Mouse (Mus musculus) stomach, embryonic 15.5 days (tissue): ENCODE results near the gene Msl2. TPM values are rescaled to one million over a fixed set of nuclear protein-coding genes. Genes with fewer than 3 reads are reported as not detected.

ENCODE experiments used
- ATAC-seq: fragments of 200-750 bp; cut with Nextera tagmentation; 2 replicates; pipeline ENCODE4 v1.8.0; 2017; ENCODE audit warnings: low read depth, moderate number of reproducible peaks, moderate TSS enrichment; ENCODE audit not compliant: insufficient read depth, low FRiP score
- H3K27ac ChIP-seq: fragments of 300-500 bp; sonication (generic); 2 replicates; pipeline ENCODE4 v1.5.1; 2015; ENCODE audit warnings: mild to moderate bottlenecking, inconsistent platforms
- H3K27me3 ChIP-seq: fragments of 300-500 bp; sonication (generic); replicated peaks from 2 replicates; pipeline ENCODE4 v1.6.1; 2015; ENCODE audit warnings: inconsistent platforms
- H3K36me3 ChIP-seq: fragments of 300-500 bp; sonication (generic); 2 replicates; pipeline ENCODE4 v1.6.1; 2015; ENCODE audit warnings: inconsistent platforms
- H3K4me1 ChIP-seq: fragments of 300-500 bp; sonication (generic); 2 replicates; pipeline ENCODE4 v1.6.1; 2015; ENCODE audit warnings: inconsistent platforms
- H3K4me2 ChIP-seq: fragments of 300-500 bp; sonication (generic); 2 replicates; pipeline ENCODE4 v1.6.1; 2015; ENCODE audit warnings: mild to moderate bottlenecking, inconsistent platforms
- H3K4me3 ChIP-seq: fragments of 300-500 bp; sonication (generic); replicated peaks from 2 replicates; pipeline ENCODE4 v1.5.1; 2015; ENCODE audit warnings: inconsistent platforms
- H3K9ac ChIP-seq: fragments of 300-500 bp; sonication (generic); 2 replicates; pipeline ENCODE4 v1.6.1; 2015; ENCODE audit warnings: inconsistent platforms
- H3K9me3 ChIP-seq: fragments of 300-500 bp; sonication (generic); 2 replicates; pipeline ENCODE4 v1.6.1; 2016; ENCODE audit warnings: inconsistent platforms
- WGBS: fragments of 180-500 bp; shearing (Covaris S2); methylation state at CpG from one replicate; pipeline ENCODE4 v1.1.7; 2015; 5-methylcytosine and 5-hydroxymethylcytosine counted together
- polyA plus RNA-seq: library from polyadenylated mRNA; unstranded; fragments of >200 nt; fragmentation: Nextera tagmentation; extraction: Ambion mirVana; gene quantifications from 2 replicates; pipeline ENCODE4 v1.2.1, GENCODE M21; 2015

Gene Msl2
- polyA plus RNA-seq, 1 experiment from 2014 or later: 6.3 TPM

DNA sequence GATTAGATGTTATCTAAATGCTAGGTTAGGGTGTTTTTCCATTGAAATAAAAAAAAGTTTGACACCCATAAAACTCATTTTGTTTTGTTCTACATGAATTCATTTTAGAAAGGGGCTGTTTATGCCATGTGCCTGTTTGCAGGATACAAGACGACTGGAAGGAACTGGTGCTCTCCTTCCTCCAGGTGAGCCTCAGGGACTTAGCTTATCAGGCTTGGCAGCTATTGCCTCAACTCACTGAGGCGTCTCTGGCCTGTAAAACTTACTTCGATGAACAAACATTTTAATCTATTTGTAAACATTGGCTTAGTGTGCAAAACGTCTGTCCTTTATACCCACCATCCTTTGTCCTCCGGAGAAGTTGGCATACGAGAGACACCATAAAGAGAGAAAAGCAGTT, 21.2 kb upstream of the Msl2 start:
- Histone ChIP-seq H3K36me3 (no peaks in the 10 kb centered on the region), H3K27ac (no peak overlapping the region), H3K4me2 (no peak overlapping the region), H3K9ac (no peak overlapping the region), H3K4me3 (no peak overlapping the region), H3K9me3 (no peaks in the 10 kb centered on the region), H3K4me1 (no peaks in the 10 kb centered on the region), H3K27me3 (no peaks in the 10 kb centered on the region)
- no peak for ATAC-seq
- 51% methylated on average over 6 of the region's 6 CpGs for WGBS

GRCm38 (mm10) chr9:101053279-101053678, 20.6 kb upstream of the Msl2 start:
- Histone ChIP-seq H3K27me3 (no peaks in the 10 kb centered on the region), H3K9me3 (no peaks in the 10 kb centered on the region), H3K36me3 (no peaks in the 10 kb centered on the region), H3K27ac (no peak overlapping the region), H3K4me1 (no peaks in the 10 kb centered on the region), H3K9ac (no peak overlapping the region), H3K4me2 (no peak overlapping the region), H3K4me3 (no peak overlapping the region)
- no peak for ATAC-seq
- 55% methylated on average over 14 of the region's 14 CpGs for WGBS

DNA sequence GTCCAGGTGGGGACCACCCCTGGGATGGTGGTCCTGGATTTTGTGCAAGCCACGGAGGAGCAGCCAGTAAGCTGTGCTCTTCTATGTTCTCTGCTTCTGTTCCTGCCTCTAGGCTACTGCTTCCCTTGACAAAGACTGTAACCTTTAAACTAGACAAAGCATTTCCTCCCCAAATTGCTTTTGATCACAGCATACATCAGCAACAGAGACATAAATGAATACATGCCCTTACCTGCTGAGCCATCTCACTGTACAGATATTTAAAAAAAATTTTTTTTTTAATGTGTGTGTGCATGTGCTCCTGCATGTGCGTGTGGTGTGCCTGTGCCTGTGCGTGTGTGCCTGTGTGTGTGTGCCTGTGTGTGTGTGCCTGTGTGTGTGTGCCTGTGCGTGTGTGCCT, 16.7 kb upstream of the Msl2 start:
- no peaks in the 10 kb centered on the region for H3K27me3 ChIP-seq
- 92% methylated on average over 4 of the region's 4 CpGs for whole genome bisulfite sequencing
- H3K9ac ChIP-seq: no peak overlapping the region
- H3K36me3 ChIP-seq: no peaks in the 10 kb centered on the region
- H3K4me1 ChIP-seq: no peaks in the 10 kb centered on the region
- ATAC-seq: no peak
- H3K4me3 ChIP-seq: no peak overlapping the region
- no peak overlapping the region for H3K4me2 ChIP-seq
- no peaks in the 10 kb centered on the region for H3K9me3 ChIP-seq
- H3K27ac ChIP-seq: no peak overlapping the region

DNA sequence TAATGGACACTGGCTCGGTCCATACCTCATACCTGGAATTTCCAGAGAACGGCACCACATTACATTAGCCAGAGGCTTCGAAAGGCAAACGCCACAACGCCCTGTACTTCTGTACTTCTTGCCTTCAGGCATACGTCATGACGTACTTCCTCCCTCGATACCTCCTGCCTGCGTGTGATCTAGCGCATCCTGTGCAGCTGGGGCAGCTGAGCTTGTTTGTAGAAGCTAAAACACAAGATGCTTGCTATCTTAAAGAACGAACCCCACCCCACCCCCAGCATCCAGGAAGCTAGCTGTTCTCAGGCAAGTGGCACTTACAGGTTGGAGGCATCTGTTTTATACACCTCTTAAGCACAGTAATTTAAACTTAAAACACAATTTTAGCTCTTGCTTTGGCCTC, 12.9 kb upstream of the Msl2 start:
- no peaks in the 10 kb centered on the region for H3K4me1 ChIP-seq
- no peaks in the 10 kb centered on the region for H3K9me3 ChIP-seq
- ATAC-seq: no peak
- no peak overlapping the region for H3K4me3 ChIP-seq
- H3K27me3 ChIP-seq: no peaks in the 10 kb centered on the region
- H3K4me2 ChIP-seq: no peak overlapping the region
- H3K9ac ChIP-seq: no peak overlapping the region
- 58% methylated on average over 11 of the region's 11 CpGs for WGBS
- no peak overlapping the region for H3K27ac ChIP-seq
- no peaks in the 10 kb centered on the region for H3K36me3 ChIP-seq

DNA sequence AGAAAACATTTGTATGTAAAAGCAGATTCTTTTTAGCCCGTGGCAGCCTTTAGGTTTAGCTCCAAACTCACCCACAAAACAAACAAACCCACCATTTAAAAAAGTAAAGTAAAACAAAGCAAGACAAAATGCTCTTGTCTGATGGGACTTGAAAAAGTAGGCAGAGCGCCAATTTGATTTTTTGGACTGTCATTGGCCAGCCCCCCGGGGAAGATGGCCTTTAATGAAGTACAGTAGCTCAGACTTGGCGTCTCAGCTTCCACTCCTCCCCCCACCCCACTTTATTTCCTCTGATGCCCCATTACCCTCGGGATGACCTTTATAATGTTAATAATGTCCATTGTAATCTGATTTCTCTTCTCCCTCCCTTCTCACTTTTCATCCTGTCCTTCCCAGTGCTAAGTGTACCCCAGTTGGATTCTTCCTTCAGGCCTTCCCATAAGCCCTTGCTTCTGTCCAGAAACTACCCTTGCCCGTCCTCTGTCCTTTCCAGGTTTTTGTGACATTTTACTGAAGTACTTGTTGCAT, 11.6 kb upstream of the Msl2 start:
- 59% methylated on average over 6 of the region's 6 CpGs for WGBS
- ATAC-seq: no peak

GRCm38 (mm10) chr9:101065076-101065602, 8.8 kb upstream of the Msl2 start:
- H3K4me2 ChIP-seq: no peak overlapping the region
- H3K4me3 ChIP-seq: no peak overlapping the region
- no peak overlapping the region for H3K9ac ChIP-seq
- no peak for ATAC-seq
- no peaks in the 10 kb centered on the region for H3K4me1 ChIP-seq
- 71% methylated on average over 3 of the region's 3 CpGs for WGBS
- no peak overlapping the region for H3K27ac ChIP-seq
- no peaks in the 10 kb centered on the region for H3K36me3 ChIP-seq
- no peaks in the 10 kb centered on the region for H3K27me3 ChIP-seq
- no peaks in the 10 kb centered on the region for H3K9me3 ChIP-seq

More for the DNA sequence above, 11.6 kb upstream of the Msl2 start:
- Histone ChIP-seq H3K27me3 (no peaks in the 10 kb centered on the region), H3K9me3 (no peaks in the 10 kb centered on the region), H3K27ac (no peak overlapping the region), H3K4me3 (no peak overlapping the region), H3K4me1 (no peaks in the 10 kb centered on the region), H3K9ac (no peak overlapping the region), H3K36me3 (no peaks in the 10 kb centered on the region), H3K4me2 (no peak overlapping the region)

DNA sequence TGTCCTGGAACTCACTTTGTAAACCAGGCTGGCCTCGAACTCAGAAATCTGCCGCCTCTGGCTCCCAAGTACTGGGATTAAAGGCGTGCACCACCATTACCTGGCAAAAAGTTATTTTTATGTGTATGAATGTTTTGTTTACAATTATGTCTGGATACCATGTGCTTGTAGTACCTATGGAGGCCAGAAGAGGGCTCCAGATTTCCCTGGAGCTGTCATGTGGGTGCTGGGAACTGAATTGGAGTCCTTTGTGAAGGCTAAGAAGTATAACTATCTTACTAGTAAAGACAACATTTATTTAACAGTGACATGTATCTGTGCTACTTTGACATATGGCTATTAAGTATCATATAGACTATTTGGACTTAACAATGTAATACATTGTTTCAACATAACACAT, 4.1 kb upstream of the Msl2 start:
- H3K27ac ChIP-seq: no peak overlapping the region
- 93% methylated on average over 3 of the region's 3 CpGs for WGBS
- no peak overlapping the region for H3K4me2 ChIP-seq
- no peak for ATAC-seq
- H3K4me3 ChIP-seq: no peak overlapping the region
- no peaks in the 10 kb centered on the region for H3K9me3 ChIP-seq
- no peaks in the 10 kb centered on the region for H3K27me3 ChIP-seq
- H3K9ac ChIP-seq: no peak overlapping the region
- H3K36me3 ChIP-seq: no peaks in the 10 kb centered on the region
- no peaks in the 10 kb centered on the region for H3K4me1 ChIP-seq

GRCm38 (mm10) chr9:101072506-101072905, 1.4 kb upstream of the Msl2 start:
- no peak overlapping the region for H3K9ac ChIP-seq
- no peaks in the 10 kb centered on the region for H3K36me3 ChIP-seq
- no peak overlapping the region for H3K4me3 ChIP-seq
- H3K4me2 ChIP-seq: peak overlapping the region; percentile 60; the same call in 1 of the 2 replicates
- no peaks in the 10 kb centered on the region for H3K4me1 ChIP-seq
- no peaks in the 10 kb centered on the region for H3K27me3 ChIP-seq
- 35% methylated on average over 5 of the region's 5 CpGs for WGBS
- ATAC-seq: no peak
- no peak overlapping the region for H3K27ac ChIP-seq
- no peaks in the 10 kb centered on the region for H3K9me3 ChIP-seq

DNA sequence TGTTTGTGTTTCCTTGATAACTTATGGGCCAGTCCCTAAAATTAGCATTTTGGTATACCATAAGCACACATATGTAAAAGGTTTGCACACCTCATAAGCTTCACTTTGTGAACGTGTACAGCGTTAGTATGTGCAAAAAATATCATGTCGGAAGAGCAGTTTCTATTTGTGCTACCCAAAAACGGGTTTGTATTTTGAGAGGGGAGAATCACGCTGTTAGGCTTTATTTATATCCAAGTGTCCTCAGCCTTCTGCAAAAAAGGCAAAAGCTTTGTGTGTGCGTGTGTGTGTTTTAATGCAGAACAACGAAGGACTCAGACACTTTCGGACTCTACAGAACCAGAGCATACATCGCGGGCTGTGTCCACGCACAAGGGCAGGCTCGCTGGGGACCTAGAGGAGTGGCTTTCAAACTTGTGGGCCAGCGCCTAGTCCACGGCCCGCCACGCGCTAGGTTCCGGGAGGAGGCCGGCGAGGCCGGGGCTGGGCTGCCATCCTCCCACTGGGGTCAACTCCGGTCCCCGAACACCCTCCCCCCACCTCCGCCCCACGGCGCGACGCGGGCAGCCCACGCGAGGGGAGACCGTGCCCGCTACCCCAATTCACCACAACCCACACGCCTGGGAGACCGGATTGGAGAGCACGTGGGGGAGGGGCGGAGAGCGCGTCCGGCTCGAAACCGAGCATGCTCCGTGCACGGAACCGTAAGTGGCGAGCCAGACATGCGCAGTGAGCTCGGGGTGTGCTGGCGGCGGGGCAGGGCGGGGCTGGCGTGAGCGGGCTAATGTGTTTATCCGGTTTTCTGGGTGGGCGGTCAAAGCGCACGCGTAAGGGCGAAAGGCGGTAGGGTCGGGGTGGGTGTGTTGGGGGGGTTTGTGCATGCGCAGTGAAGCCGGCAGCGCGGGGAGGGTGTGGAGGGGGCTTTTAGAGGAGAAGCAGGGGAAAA, 587 bp upstream of the Msl2 start:
- peak; percentile 94 for ATAC-seq
- no peaks in the 10 kb centered on the region for H3K27me3 ChIP-seq
- peak overlapping the region; percentile 60 for H3K4me2 ChIP-seq
- H3K4me3 ChIP-seq: peak overlapping the region; percentile 96
- peak overlapping the region; percentile 93 for H3K27ac ChIP-seq
- H3K9me3 ChIP-seq: no peaks in the 10 kb centered on the region
- H3K4me1 ChIP-seq: peaks cover 2% of the 10 kb centered on the region; the same call in 1 of the 2 replicates
- under 1% methylated on average over 61 of the region's 65 CpGs for WGBS
- peak overlapping the region; percentile 61 for H3K9ac ChIP-seq
- H3K36me3 ChIP-seq: no peaks in the 10 kb centered on the region

GRCm38 (mm10) chr9:101074332-101075021, 576 bp downstream of the Msl2 start:
- Histone ChIP-seq H3K27me3 (no peaks in the 10 kb centered on the region), H3K9ac (peak overlapping the region; percentile 98), H3K4me2 (peak overlapping the region; percentile 73), H3K9me3 (no peaks in the 10 kb centered on the region), H3K4me3 (peak overlapping the region; percentile 96), H3K4me1 (peaks cover 11% of the 10 kb centered on the region; the same call in 1 of the 2 replicates), H3K27ac (peak overlapping the region; percentile 100), H3K36me3 (no peaks in the 10 kb centered on the region)
- ATAC-seq: peak; percentile 64
- WGBS: under 1% methylated on average over 83 of the region's 100 CpGs

DNA sequence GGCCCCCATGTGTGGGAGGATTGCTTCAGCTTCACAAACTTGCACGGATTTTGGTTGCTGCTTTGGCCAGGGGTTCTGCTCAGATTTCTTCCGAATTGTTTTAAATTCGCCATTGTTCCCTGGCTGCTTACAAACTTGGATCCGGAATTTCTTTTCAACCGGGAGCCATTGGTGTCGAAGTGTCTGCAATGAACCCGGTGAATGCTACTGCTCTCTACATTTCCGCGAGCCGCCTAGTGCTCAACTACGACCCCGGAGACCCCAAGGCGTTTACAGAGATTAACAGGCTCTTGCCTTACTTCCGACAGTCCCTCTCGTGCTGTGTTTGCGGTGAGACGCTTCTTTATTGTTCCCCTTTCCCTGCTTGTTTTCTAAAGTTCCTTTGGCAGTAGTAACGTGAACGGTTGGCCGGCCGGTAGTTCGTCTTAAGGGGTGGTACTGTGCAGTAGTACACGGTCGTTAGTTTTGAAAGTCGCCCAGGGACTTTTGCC, 1.2 kb downstream of the Msl2 start:
- 0% methylated on average over 25 of the region's 25 CpGs for WGBS
- Histone ChIP-seq H3K9me3 (no peaks in the 10 kb centered on the region), H3K36me3 (no peaks in the 10 kb centered on the region), H3K27ac (peak overlapping the region; percentile 100), H3K9ac (peak overlapping the region; percentile 98), H3K27me3 (no peaks in the 10 kb centered on the region), H3K4me3 (peak overlapping the region; percentile 96), H3K4me1 (peaks cover 14% of the 10 kb centered on the region; the same call in 1 of the 2 replicates), H3K4me2 (peak overlapping the region; percentile 73)
- no peak for ATAC-seq
